Comparison of ENCODE assay signal across 8 mouse cellular contexts in the genomic region with DNA sequence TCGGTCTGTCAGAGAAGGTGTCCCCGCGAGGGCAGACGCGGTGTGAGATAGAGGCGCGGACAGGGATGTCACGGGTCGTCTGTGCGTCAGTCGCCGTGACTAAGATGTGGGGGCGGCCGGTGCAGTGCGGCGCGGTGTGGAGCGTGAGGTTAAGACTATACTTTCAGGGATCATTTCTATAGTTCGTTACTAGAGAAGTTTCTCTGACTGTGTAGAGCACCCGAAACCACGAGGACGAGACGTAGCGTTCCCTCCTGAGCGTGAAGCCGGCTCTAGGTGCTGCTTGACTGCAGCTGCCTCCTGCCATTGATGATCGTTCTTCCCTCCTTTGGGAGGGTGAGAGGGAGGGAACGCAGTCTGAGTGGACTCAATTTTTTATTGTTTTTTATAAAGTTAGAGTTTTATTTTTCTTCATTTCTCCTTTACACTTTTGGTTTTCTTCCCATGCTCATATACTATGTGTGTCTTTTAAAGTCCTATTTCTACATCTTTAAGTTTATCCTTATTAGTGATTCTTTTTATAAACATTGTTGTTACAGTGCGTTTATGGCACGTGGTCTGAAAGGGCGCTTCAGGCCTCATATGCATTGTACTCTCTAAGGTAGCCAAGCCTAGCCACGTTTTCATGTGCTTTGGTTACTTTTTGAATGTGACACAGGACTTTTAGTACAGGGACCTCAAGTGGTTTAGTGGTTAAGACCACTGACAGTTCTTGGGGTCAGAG. TPM values are rescaled to one million over a fixed set of nuclear protein-coding genes. Genes with fewer than 3 reads are reported as not detected.
A peak's percentile ranks its signal among the peaks of the same experiment; 100 is the strongest.
DNase-seq lines count a peak whose midpoint lies in the region; ATAC-seq and TF ChIP-seq lines count a peak whose summit lies in the region.
"Not testable (repeated sequence)": the region's sequence is repeated elsewhere in the genome, so short reads cannot be mapped to it uniquely, and the experiment has no call there.

No protein-coding gene starts in this region.

- H3K4me2 ChIP-seq in hindbrain, postnatal 0 days (ENCODE audit: low read depth, low read length), result peak overlapping the region; percentile 53; the same call in 1 of the 2 replicates

- WGBS in hindbrain, postnatal 0 days, result under 1% methylated on average over 6 of the region's 32 CpGs

- not testable (repeated sequence) for H3K27me3 ChIP-seq in hindbrain, postnatal 0 days (ENCODE audit: insufficient read depth, low read length)

- not testable (repeated sequence) for H3K9me3 ChIP-seq in hindbrain, postnatal 0 days (ENCODE audit: low read length)

- H3K27ac ChIP-seq in hindbrain, postnatal 0 days, result peak overlapping the region; percentile 74; the same call in 1 of the 2 replicates
- peak overlapping the region; percentile 78 for H3K27ac ChIP-seq in left cerebral cortex, adult 2 months

- peak overlapping the region; percentile 38; the same call in 1 of the 2 replicates for H3K9ac ChIP-seq in hindbrain, postnatal 0 days (replicated peaks; ENCODE audit: low read length)

- not testable (repeated sequence) for H3K4me3 ChIP-seq in hindbrain, postnatal 0 days (ENCODE audit: low read length)
- H3K4me3 ChIP-seq in left cerebral cortex, adult 2 months, result peak overlapping the region; percentile 47; the same call in 1 of the 2 replicates

- peak; percentile 76 for ATAC-seq in common myeloid progenitor, adult 5-6 weeks (replicated peaks; ENCODE audit: low read depth, poor library complexity, severe bottlenecking)
- peak; percentile 97 for ATAC-seq in hindbrain, postnatal 0 days

- not testable (repeated sequence) for H3K4me1 ChIP-seq in hindbrain, postnatal 0 days (ENCODE audit: insufficient read depth, low read length)

- TF ChIP-seq CTCF in hindbrain, postnatal 0 days (IDR thresholded peaks at IDR 0.05; ENCODE audit: low read depth); left cerebral cortex, adult 2 months (IDR thresholded peaks at IDR 0.05): not testable (repeated sequence)

- intact Hi-C loops in left cerebral cortex, adult 2 months (cut with DNase I), result not testable (repeated sequence)

- peak; percentile 93 for DNase-seq in R1 (ENCODE audit: low read depth, low spot score)
- DNase-seq in frontal cortex, postnatal 14 days (ENCODE audit: low spot score in 2 of 2), result peak; percentile 28 to 70
- DNase-seq in hindbrain, postnatal 0 days (ENCODE audit: low spot score), result peak; percentile 76
- not testable (repeated sequence) for DNase-seq in left cerebral cortex, adult 2 months (ENCODE audit: extremely low spot score in 1 of 2, low spot score in 2 of 2)
- peak; percentile 56 for DNase-seq in lung, postnatal 25 days (ENCODE audit: low spot score)
- DNase-seq in ovary, adult 18-20 months (ENCODE audit: low spot score), result peak; percentile 37
- DNase-seq in thymus, postnatal 4 days, result peak; percentile 47

- not testable (repeated sequence) for H3K36me3 ChIP-seq in hindbrain, postnatal 0 days (ENCODE audit: insufficient read depth, low read length)

RNA-seq across cellular contexts. Expression of gene Tex14, which starts 43.8 kb away (rescaled TPM):
- 0.27 and 1.0 TPM in 2 replicates for total RNA-seq in common myeloid progenitor, adult 5-6 weeks (2017)
- 0.47 and 0.73 TPM in 2 replicates for total RNA-seq in hindbrain, postnatal 0 days (2014; rRNA removed)
- polyA plus RNA-seq in hindbrain, postnatal 0 days (2015; fragmentation: Nextera tagmentation; extraction: Ambion mirVana), result 2.6 and 3.4 TPM in 2 replicates
- total RNA-seq in left cerebral cortex, adult 2 months (2021), result under 1 TPM; 0.09 to 0.16 TPM

RNA-seq across cellular contexts. Expression of gene Rad51c, which starts 43.9 kb away (rescaled TPM):
- total RNA-seq in common myeloid progenitor, adult 5-6 weeks (2017), result 3.4 and 5.2 TPM in 2 replicates
- 3.5 and 3.7 TPM in 2 replicates for total RNA-seq in hindbrain, postnatal 0 days (2014; rRNA removed)
- 2.0 and 4.2 TPM in 2 replicates for polyA plus RNA-seq in hindbrain, postnatal 0 days (2015; fragmentation: Nextera tagmentation; extraction: Ambion mirVana)
- 1 to 10 TPM; 3.1 to 4.4 TPM for total RNA-seq in left cerebral cortex, adult 2 months (2021)
